Mouse (Mus musculus): ENCODE data around the gene Ltbr. TPM values are rescaled to one million over a fixed set of nuclear protein-coding genes. Genes with fewer than 3 reads are reported as not detected.
"Not testable (repeated sequence)": the region's sequence is repeated elsewhere in the genome, so short reads cannot be mapped to it uniquely, and the experiment has no call there.

Ltbr gene
- polyA plus RNA-seq, 1 experiment, result 101 TPM

GRCm38 (mm10) chr6:125312171-125312570 is 1.5 kb downstream of the Ltbr start:
- no peak for DNase-seq (ENCODE audit: low spot score)

GRCm38 (mm10) chr6:125309406-125309805 is 4.3 kb downstream of the Ltbr start:
- no peak for DNase-seq (ENCODE audit: low spot score)

- no peak for DNase-seq (ENCODE audit: low spot score)
Observed at GRCm38 (mm10) chr6:125308921-125309320, 4.8 kb downstream of the Ltbr start.

DNA sequence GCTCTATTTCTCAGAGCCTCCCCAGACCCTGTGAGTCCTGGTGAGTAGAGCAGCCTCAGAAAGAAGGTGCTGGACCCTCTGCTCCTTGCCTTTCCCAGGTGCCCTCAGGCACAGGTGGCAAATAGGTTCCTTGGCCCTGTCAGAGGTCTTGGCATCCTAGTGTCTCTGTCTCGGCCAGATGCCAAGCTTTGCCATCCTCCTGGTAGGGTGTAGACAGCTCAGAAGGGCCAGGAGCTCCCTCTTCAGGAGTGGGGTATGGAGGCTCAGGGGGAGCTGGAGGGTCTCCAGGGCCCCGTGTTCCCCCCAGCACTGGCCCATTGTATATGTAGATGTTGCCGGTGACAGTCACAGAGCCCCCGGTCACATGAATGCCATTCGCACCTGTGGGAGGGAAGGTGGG is 6.6 kb downstream of the Ltbr start:
- DNase-seq (ENCODE audit: low spot score), result no peak

- DNase-seq (ENCODE audit: low spot score), result no peak
Observed at GRCm38 (mm10) chr6:125305465-125305864, 8.2 kb downstream of the Ltbr start.

DNA sequence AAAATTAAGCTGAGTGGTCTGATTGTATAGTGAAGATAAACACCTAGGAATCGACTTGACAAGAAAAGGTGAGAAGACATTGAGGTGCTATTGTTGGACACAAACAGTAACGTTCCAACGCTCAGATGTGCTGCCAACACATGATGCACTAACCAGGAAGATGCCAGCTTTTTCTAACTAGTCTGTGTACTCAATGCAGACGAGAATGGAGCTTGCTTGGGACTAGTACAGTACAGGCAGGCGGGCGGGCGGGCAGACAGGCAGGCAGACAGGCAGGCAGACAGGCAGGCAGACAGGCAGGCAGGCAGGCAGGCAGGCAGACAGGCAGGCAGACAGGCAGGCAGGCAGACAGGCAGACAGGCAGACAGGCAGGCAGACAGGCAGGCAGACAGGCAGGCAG is 9.3 kb downstream of the Ltbr start:
- DNase-seq (ENCODE audit: low spot score), result not testable (repeated sequence)

DNA sequence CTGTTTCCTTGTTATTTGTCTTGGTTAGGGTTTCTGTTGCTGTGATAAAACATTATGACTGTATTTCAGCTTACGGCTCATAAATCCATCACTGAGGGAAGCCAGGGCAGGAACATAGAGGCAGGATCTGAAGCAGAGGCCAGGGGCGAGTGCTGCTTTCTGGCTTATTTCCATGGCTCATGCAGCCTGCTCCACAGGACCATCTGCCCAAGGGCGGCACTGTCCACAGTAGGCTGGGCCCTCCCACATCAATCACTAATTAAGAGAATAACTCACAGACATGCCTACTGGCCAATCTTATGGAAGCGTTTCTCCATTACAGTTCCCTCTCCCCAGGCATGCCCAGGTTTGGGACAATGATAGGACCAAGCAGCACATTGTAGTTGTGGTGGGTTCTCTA is 10.4 kb downstream of the Ltbr start:
- DNase-seq (ENCODE audit: low spot score), result no peak

GRCm38 (mm10) chr6:125302231-125302982 is 11.3 kb downstream of the Ltbr start:
- no peak for DNase-seq (ENCODE audit: low spot score)

DNA sequence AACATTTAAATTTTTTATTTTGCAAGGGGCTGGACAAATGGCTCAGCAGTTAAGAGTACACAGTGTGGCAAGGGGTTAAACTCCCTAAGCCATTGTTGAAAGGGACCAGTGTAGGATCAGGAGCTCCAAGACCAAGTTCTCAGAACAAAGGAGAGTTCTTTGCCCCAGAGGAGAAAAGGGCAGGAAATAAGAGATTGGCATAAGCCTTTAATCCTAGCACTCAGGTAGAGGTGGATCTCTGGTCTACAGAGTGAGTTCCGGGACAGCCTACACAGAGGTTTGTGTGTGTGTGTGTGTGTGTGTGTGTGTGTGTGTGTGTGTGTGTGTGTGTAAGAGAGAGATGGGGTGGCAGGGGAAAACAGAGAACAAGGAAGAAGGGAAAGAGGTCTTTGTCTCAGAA is 12.7 kb downstream of the Ltbr start:
- DNase-seq (ENCODE audit: low spot score), result no peak

GRCm38 (mm10) chr6:125297149-125297820 is 16.4 kb downstream of the Ltbr start:
- DNase-seq (ENCODE audit: low spot score), result no peak

GRCm38 (mm10) chr6:125294049-125294448 is 19.6 kb downstream of the Ltbr start:
- DNase-seq (ENCODE audit: low spot score), result no peak

- DNase-seq (ENCODE audit: low spot score), result no peak
Observed at GRCm38 (mm10) chr6:125292256-125292655, 21.4 kb downstream of the Ltbr start.

- no peak for DNase-seq (ENCODE audit: low spot score)
Observed at GRCm38 (mm10) chr6:125291329-125291728, 22.4 kb downstream of the Ltbr start.

- no peak for DNase-seq (ENCODE audit: low spot score)
Observed at GRCm38 (mm10) chr6:125288730-125289129, 25.0 kb downstream of the Ltbr start.

- DNase-seq (ENCODE audit: low spot score), result no peak
Observed at GRCm38 (mm10) chr6:125286944-125287343, 26.7 kb downstream of the Ltbr start.

DNA sequence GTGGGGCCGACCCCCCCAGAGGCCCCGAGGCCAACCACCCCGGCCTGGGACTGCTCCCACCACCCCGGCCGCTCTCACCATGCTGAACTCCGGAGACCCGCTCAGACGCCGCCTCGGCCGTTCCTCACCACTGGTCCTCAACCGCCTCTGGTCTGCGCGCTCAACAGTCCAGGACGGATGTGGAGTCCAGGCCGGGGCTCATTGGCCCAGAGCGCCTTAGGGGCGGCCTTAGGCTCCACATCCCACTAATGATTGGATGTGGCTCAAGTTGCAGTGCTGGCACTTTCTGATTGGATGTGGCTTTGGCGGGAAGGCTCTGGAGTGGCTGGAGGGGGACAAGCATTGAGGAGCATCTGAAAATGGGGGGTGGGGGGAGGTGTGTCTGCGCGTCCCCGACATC is 27.8 kb downstream of the Ltbr start, which contains the start of gene Tuba3a:
Tuba3a (minus strand) TSS at position 153 of the 400 bp plus-strand sequence.
- no peak for DNase-seq (ENCODE audit: low spot score)

GRCm38 (mm10) chr6:125284751-125285150 is 28.9 kb downstream of the Ltbr start:
- no peak for DNase-seq (ENCODE audit: low spot score)

DNA sequence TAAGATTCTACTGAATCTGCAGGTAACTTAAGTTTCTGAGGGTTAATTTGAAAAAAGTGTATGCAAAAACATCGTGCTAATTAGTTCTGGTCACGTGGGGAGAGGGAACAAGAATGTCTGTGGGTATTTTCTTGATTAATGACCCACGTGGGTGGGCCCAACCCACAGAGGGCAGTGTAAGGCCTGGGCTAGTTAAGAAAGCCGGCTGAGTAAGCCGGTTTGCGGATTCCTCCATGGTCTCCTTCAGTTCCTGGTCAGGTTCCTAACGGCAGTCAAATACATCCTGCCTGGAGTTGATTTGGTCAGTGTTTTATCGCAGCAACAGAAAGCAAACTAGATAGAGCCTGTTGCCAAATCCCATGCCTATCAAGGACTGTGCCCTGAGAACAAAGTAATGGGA is 29.4 kb downstream of the Ltbr start:
- DNase-seq (ENCODE audit: low spot score), result no peak

GRCm38 (mm10) chr6:125282721-125283120 is 31.0 kb downstream of the Ltbr start:
- DNase-seq (ENCODE audit: low spot score), result not testable (repeated sequence)

DNA sequence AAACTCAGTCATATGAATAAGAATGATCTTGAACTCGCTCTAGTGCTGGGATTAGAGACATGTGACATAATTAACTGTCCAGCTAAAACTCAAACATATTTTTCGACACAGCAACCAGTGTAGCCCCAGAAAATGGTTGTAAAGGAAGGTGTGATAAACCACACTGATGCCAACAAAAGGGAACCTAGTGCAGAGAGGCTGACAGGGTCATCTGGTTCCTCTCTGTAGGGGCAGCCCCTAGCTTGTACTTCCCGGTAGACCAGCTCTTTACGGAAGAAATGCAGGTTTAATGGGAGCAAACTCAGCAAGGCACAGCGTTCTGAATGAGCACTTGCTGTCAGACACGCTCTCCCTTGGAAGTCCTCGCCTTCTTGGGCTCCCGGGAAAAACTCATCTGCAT is 34.0 kb downstream of the Ltbr start:
- no peak for DNase-seq (ENCODE audit: low spot score)

- no peak for DNase-seq (ENCODE audit: low spot score)
Observed at GRCm38 (mm10) chr6:125274841-125275563, 38.7 kb downstream of the Ltbr start.

- no peak for DNase-seq (ENCODE audit: low spot score)
Observed at GRCm38 (mm10) chr6:125272228-125272785, 41.4 kb downstream of the Ltbr start.
